Mouse (Mus musculus): ENCODE results near the gene Slc34a3. TPM values are rescaled to one million over a fixed set of nuclear protein-coding genes. Genes with fewer than 3 reads are reported as not detected.

Gene Slc34a3
- total and polyA plus RNA-seq, 3 experiments = 0.03 to 0.04 TPM; not detected in 1

DNA sequence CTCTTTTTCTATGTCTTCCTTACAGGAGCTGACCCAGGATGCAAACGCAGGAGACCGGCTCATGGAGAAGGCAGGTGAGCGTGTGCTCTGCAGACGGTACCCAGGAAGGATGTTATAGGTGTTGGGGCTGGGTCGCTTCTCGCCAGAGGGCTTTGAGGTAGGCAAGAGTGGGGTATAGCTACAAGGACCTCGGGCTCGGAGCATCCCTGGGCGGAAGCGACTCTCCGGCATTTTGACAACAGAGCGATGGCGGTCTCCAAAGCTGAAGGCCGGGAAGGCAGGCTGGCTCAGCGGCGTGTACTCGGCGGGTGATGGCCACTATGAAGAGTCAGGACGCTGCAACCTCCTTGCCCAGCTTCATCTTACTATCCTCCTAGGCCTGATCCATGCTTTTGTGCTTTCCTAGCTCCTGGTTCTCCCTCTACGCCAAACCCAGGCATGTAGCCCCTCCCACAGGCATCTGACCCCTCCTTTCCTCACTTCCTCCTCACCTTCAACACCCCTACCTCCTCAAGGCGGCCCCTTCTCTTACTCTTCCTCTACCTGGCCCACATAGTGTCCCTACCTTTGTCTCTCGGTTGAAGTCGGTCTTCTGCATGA, 20.8 kb downstream of the Slc34a3 start:
- H3K4me1 ChIP-seq (ENCODE audit: control insufficient read depth in 1 of 2, insufficient read depth in 2 of 2, low read length in 2 of 2) = peaks cover 6 to 17% of the 10 kb centered on the region in 2 experiments
- no peaks in the 10 kb centered on the region for H3K9me3 ChIP-seq (replicated peaks; ENCODE audit: insufficient read depth, low read length)
- no peak for DNase-seq (ENCODE audit: low read depth, low spot score)
- H3K27me3 ChIP-seq (ENCODE audit: control insufficient read depth in 1 of 2, insufficient read depth in 2 of 2, low read length in 2 of 2) = no peaks in the 10 kb centered on the region
- TF ChIP-seq KAT2A (conservative IDR thresholded peaks at IDR 0.05; ENCODE audit: low read depth, low read length) (no peak), ZKSCAN1 (IDR thresholded peaks at IDR 0.05; ENCODE audit: low read depth, low read length) (no peak), POLR2AphosphoS5 (IDR thresholded peaks at IDR 0.05; ENCODE audit: borderline replicate concordance, low read depth, low read length) (no peak), MXI1 (IDR thresholded peaks at IDR 0.05; ENCODE audit: low read depth, low read length) (no peak), RAD21 (IDR thresholded peaks at IDR 0.05; ENCODE audit: low read depth, low read length) (no peak), MEF2A (IDR thresholded peaks at IDR 0.05; ENCODE audit: extremely low read depth, insufficient replicate concordance, low read depth, low read length, poor library complexity, severe bottlenecking) (no peak), EP300 (IDR thresholded peaks at IDR 0.05; ENCODE audit: low read depth in 1 of 2, low read length in 2 of 2) (no peak), USF1 (IDR thresholded peaks at IDR 0.05; ENCODE audit: low read depth, low read length) (no peak), CTCF (IDR thresholded peaks at IDR 0.05 in 2 of 3, conservative IDR thresholded peaks at IDR 0.05 in 1 of 3; ENCODE audit: control insufficient read depth in 1 of 3, insufficient read depth in 1 of 3, low read depth in 2 of 3, low read length in 3 of 3, poor library complexity in 1 of 3, severe bottlenecking in 1 of 3) (no peak), MAZ (IDR thresholded peaks at IDR 0.05; ENCODE audit: low read depth, low read length) (no peak), ZC3H11A (IDR thresholded peaks at IDR 0.05; ENCODE audit: low read depth, low read length) (no peak), RCOR1 (IDR thresholded peaks at IDR 0.05; ENCODE audit: low read depth, low read length) (no peak), SIN3A (IDR thresholded peaks at IDR 0.05; ENCODE audit: low read length) (no peak), POLR2A (IDR thresholded peaks at IDR 0.05; ENCODE audit: control insufficient read depth in 1 of 2, insufficient read depth in 1 of 2, low read depth in 1 of 2, low read length in 2 of 2, poor library complexity in 1 of 2) (no peak), UBTF (IDR thresholded peaks at IDR 0.05; ENCODE audit: borderline replicate concordance, insufficient read depth, low read depth, low read length) (no peak), MYC (IDR thresholded peaks at IDR 0.05; ENCODE audit: low read depth, low read length) (no peak), MAX (IDR thresholded peaks at IDR 0.05; ENCODE audit: low read length) (no peak), JUND (IDR thresholded peaks at IDR 0.05; ENCODE audit: low read depth, low read length) (no peak), SMC3 (IDR thresholded peaks at IDR 0.05; ENCODE audit: low read depth, low read length) (no peak)
- H3K36me3 ChIP-seq (ENCODE audit: control insufficient read depth in 1 of 2, insufficient read depth in 2 of 2, low read length in 2 of 2) = peaks cover 0 to 14% of the 10 kb centered on the region in 2 experiments; a peak in 3 of 4 replicates
- H3K79me2 ChIP-seq (ENCODE audit: control insufficient read depth, insufficient read depth, low read length, poor library complexity) = peaks cover 19% of the 10 kb centered on the region
- no peak overlapping the region for H3K9ac ChIP-seq (ENCODE audit: control insufficient read depth, low read depth, low read length, poor library complexity, severe bottlenecking)
- no peak overlapping the region for H3K27ac ChIP-seq (ENCODE audit: control insufficient read depth, low read depth, low read length)
- H3K4me3 ChIP-seq (ENCODE audit: control insufficient read depth in 1 of 2, insufficient read depth in 1 of 2, low read depth in 2 of 2, low read length in 2 of 2) = no peak overlapping the region

DNA sequence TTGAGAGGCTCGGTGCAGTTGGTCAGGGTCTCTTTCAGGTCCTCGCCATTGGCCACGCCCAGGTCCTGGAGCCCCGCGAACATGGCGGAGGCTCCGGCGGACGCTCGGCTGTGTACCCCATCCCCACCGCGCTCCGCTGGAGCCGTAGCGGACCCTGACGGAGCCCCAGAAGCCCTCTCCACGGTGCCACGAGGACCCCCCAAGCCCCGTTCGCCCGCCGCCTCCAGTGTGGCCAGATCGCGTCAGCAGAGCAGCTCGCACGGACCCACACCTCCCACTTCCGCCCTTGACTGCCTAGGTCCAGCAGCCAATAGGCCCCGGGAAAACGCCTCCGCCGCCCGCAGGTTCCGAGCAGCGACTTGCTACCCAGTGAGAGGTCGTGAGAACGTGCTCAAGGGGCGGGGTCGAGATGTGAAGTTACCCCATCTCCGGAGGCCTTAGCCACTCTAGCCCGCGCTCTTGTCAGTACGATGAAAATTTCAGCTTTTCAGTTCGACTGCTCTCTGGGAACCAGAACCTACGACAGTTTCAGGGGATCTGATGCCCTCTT, 23.0 kb downstream of the Slc34a3 start, which contains the start of gene Nelfb:
Gene Nelfb (minus strand): TSS at position 369 of the 550 bp plus-strand sequence.
- peak within 1 kb of the TSS; percentile 76 for H3K27ac ChIP-seq (ENCODE audit: control insufficient read depth, low read depth, low read length)
- H3K9ac ChIP-seq (ENCODE audit: control insufficient read depth, low read depth, low read length, poor library complexity, severe bottlenecking) = peak within 1 kb of the TSS; percentile 93
- no peaks in the 10 kb centered on the region for H3K27me3 ChIP-seq (ENCODE audit: control insufficient read depth in 1 of 2, insufficient read depth in 2 of 2, low read length in 2 of 2)
- peaks cover 2 to 11% of the 10 kb centered on the region in 2 experiments; a peak in 3 of 4 replicates for H3K36me3 ChIP-seq (ENCODE audit: control insufficient read depth in 1 of 2, insufficient read depth in 2 of 2, low read length in 2 of 2)
- peak within 1 kb of the TSS; percentile 69 to 97 for H3K4me3 ChIP-seq (ENCODE audit: control insufficient read depth in 1 of 2, insufficient read depth in 1 of 2, low read depth in 2 of 2, low read length in 2 of 2)
- peaks cover 21% of the 10 kb centered on the region for H3K79me2 ChIP-seq (ENCODE audit: control insufficient read depth, insufficient read depth, low read length, poor library complexity)
- peak; percentile 98 for DNase-seq (ENCODE audit: low read depth, low spot score)
- no peaks in the 10 kb centered on the region for H3K9me3 ChIP-seq (replicated peaks; ENCODE audit: insufficient read depth, low read length)
- H3K4me1 ChIP-seq (ENCODE audit: control insufficient read depth in 1 of 2, insufficient read depth in 2 of 2, low read length in 2 of 2) = peaks cover 6 to 17% of the 10 kb centered on the region in 2 experiments
- TF ChIP-seq ETS1 (IDR thresholded peaks at IDR 0.05; ENCODE audit: low read depth, low read length) (no peak), SIN3A (IDR thresholded peaks at IDR 0.05; ENCODE audit: low read length) (peak; percentile 86), TBP (IDR thresholded peaks at IDR 0.05; ENCODE audit: low read depth, low read length) (peak; percentile 72), UBTF (IDR thresholded peaks at IDR 0.05; ENCODE audit: borderline replicate concordance, insufficient read depth, low read depth, low read length) (no peak), TCF12 (IDR thresholded peaks at IDR 0.05; ENCODE audit: low read depth, low read length) (peak; percentile 72), POLR2A (IDR thresholded peaks at IDR 0.05; ENCODE audit: control insufficient read depth in 1 of 2, insufficient read depth in 1 of 2, low read depth in 1 of 2, low read length in 2 of 2, poor library complexity in 1 of 2) (peak; percentile 83 to 96), NELFE (IDR thresholded peaks at IDR 0.05; ENCODE audit: low read depth, low read length) (peak; percentile 84), CTCF (IDR thresholded peaks at IDR 0.05 in 2 of 3, conservative IDR thresholded peaks at IDR 0.05 in 1 of 3; ENCODE audit: control insufficient read depth in 1 of 3, insufficient read depth in 1 of 3, low read depth in 2 of 3, low read length in 3 of 3, poor library complexity in 1 of 3, severe bottlenecking in 1 of 3) (0 out of 6 replicates have a peak, but pooled peaks of 1 of the 3 experiments have one; percentile 1), ZNF384 (IDR thresholded peaks at IDR 0.05; ENCODE audit: low read depth, low read length) (no peak), BHLHE40 (IDR thresholded peaks at IDR 0.05; ENCODE audit: borderline replicate concordance, low read depth, low read length) (peak; percentile 67), MXI1 (IDR thresholded peaks at IDR 0.05; ENCODE audit: low read depth, low read length) (peak; percentile 90; the same call in 1 of the 2 replicates), GABPA (IDR thresholded peaks at IDR 0.05; ENCODE audit: low read depth, low read length) (peak; percentile 58; the same call in 1 of the 2 replicates), MYB (IDR thresholded peaks at IDR 0.05; ENCODE audit: low read depth, low read length) (no peak), JUND (IDR thresholded peaks at IDR 0.05; ENCODE audit: low read depth, low read length) (no peak), SMC3 (IDR thresholded peaks at IDR 0.05; ENCODE audit: low read depth, low read length) (peak; percentile 13; the same call in 1 of the 2 replicates), POLR2AphosphoS2 (IDR thresholded peaks at IDR 0.05; ENCODE audit: low read length) (peak; percentile 56; the same call in 1 of the 2 replicates), MYC (IDR thresholded peaks at IDR 0.05; ENCODE audit: low read depth, low read length) (peak; percentile 58)
